Comparison of ENCODE assay signal across 8 mouse cellular contexts in the genomic region with DNA sequence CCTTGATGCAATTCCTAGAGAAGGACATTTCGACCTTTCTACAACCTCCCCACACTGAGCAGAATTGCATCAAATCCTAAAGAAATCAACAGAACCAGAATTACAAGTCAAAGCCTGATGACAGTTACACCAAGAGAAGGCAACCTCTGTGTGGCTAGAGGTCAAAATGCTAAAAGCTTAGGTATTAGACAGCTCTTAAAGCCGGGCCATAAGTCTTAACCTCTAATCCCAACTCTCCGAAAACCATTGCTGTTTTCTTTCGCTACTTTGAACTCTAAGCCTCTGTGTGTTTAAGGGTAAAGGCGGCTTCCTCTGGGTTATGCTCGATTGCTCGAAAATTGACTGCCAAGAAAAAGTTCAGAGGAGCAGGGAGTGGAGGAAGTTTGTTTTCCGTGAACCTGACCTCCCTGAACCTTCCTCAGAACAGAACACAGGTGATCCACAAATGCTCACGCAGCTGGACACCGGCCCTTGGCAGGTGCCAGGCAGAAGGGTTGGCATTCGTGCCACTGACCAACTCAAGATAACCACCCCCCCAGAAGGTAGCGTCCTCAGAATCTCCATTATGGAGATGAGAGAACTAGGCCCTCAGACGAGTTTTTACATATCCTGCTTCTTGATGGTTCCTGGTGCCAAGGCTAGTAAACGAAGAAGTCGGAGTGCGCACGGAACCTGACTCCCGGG. TPM values are rescaled to one million over a fixed set of nuclear protein-coding genes. Genes with fewer than 3 reads are reported as not detected.
DNase-seq lines count a peak whose midpoint lies in the region; ATAC-seq and TF ChIP-seq lines count a peak whose summit lies in the region.

No protein-coding gene starts in this region.

- H3K9ac ChIP-seq in heart, embryonic 13.5 days: peak overlapping the region; percentile 87
- peak overlapping the region; percentile 69 for H3K9ac ChIP-seq in forebrain, embryonic 11.5 days (ENCODE audit: low read length)
- peak overlapping the region; percentile 66; the same call in 1 of the 2 replicates for H3K9ac ChIP-seq in neural tube, embryonic 14.5 days (replicated peaks; ENCODE audit: low read depth, low read length)

- peaks cover 4% of the 10 kb centered on the region; the same call in 1 of the 2 replicates for H3K36me3 ChIP-seq in heart, embryonic 13.5 days
- H3K36me3 ChIP-seq in E14TG2a.4 (ENCODE audit: insufficient read depth, low read length): peaks cover 6% of the 10 kb centered on the region
- H3K36me3 ChIP-seq in forebrain, embryonic 11.5 days (ENCODE audit: control insufficient read depth, insufficient read depth, low read length): no peaks in the 10 kb centered on the region
- peaks cover under 1% of the 10 kb centered on the region; the same call in 1 of the 2 replicates for H3K36me3 ChIP-seq in limb, embryonic 10.5 days
- no peaks in the 10 kb centered on the region for H3K36me3 ChIP-seq in neural tube, embryonic 14.5 days (ENCODE audit: control insufficient read depth, insufficient read depth, low read length)

- DNase-seq in heart, adult 9 months (ENCODE audit: low spot score in 2 of 2): no peak
- DNase-seq in forebrain, embryonic 11.5 days (ENCODE audit: low spot score): no peak
- no peak for DNase-seq in limb, embryonic 10.5 days (ENCODE audit: low spot score)
- no peak for DNase-seq in layer of hippocampus, adult 11-12 months (ENCODE audit: low spot score)
- no peak for DNase-seq in urinary bladder, postnatal 4 days (ENCODE audit: low spot score in 2 of 2)

- H3K27ac ChIP-seq in heart, embryonic 13.5 days (replicated peaks): peak overlapping the region; percentile 97
- H3K27ac ChIP-seq in forebrain, embryonic 11.5 days (ENCODE audit: low read depth, low read length): no peak overlapping the region
- H3K27ac ChIP-seq in limb, embryonic 10.5 days: peak overlapping the region; percentile 92
- H3K27ac ChIP-seq in neural tube, embryonic 14.5 days (ENCODE audit: low read depth, low read length): no peak overlapping the region

- peak overlapping the region; percentile 69 for H3K4me3 ChIP-seq in heart, embryonic 13.5 days
- H3K4me3 ChIP-seq in E14TG2a.4 (replicated peaks; ENCODE audit: low read length): peak overlapping the region; percentile 84
- H3K4me3 ChIP-seq in forebrain, embryonic 11.5 days (ENCODE audit: low read depth, low read length): peak overlapping the region; percentile 56
- peak overlapping the region; percentile 72 for H3K4me3 ChIP-seq in limb, embryonic 10.5 days
- H3K4me3 ChIP-seq in neural tube, embryonic 14.5 days (ENCODE audit: low read depth, low read length): peak overlapping the region; percentile 52

- H3K27me3 ChIP-seq in heart, embryonic 13.5 days (replicated peaks): no peaks in the 10 kb centered on the region
- no peaks in the 10 kb centered on the region for H3K27me3 ChIP-seq in E14TG2a.4 (ENCODE audit: insufficient read depth, low read length)
- no peaks in the 10 kb centered on the region; the same call in 1 of the 2 replicates for H3K27me3 ChIP-seq in forebrain, embryonic 11.5 days (ENCODE audit: control insufficient read depth, insufficient read depth, low read length)
- H3K27me3 ChIP-seq in limb, embryonic 10.5 days (ENCODE audit: low read depth, poor library complexity, severe bottlenecking): peaks cover 85% of the 10 kb centered on the region
- H3K27me3 ChIP-seq in neural tube, embryonic 14.5 days (ENCODE audit: control insufficient read depth, insufficient read depth, low read length): no peaks in the 10 kb centered on the region

- peak overlapping the region; percentile 74 for H3K4me2 ChIP-seq in heart, embryonic 13.5 days
- peak overlapping the region; percentile 62 for H3K4me2 ChIP-seq in forebrain, embryonic 11.5 days (ENCODE audit: low read depth, low read length, severe bottlenecking)
- H3K4me2 ChIP-seq in neural tube, embryonic 14.5 days (ENCODE audit: low read depth, low read length): peak overlapping the region; percentile 61

- no peaks in the 10 kb centered on the region for H3K9me3 ChIP-seq in heart, embryonic 13.5 days
- no peaks in the 10 kb centered on the region for H3K9me3 ChIP-seq in E14TG2a.4 (ENCODE audit: low read length)
- no peaks in the 10 kb centered on the region for H3K9me3 ChIP-seq in forebrain, embryonic 11.5 days (ENCODE audit: control insufficient read depth, low read length)
- H3K9me3 ChIP-seq in limb, embryonic 10.5 days (replicated peaks): no peaks in the 10 kb centered on the region
- no peaks in the 10 kb centered on the region for H3K9me3 ChIP-seq in neural tube, embryonic 14.5 days (ENCODE audit: control insufficient read depth, low read length)

- no peak for ATAC-seq in heart, embryonic 13.5 days (ENCODE audit: extremely low read depth, insufficient number of reproducible peaks, low FRiP score, low TSS enrichment)
- ATAC-seq in forebrain, embryonic 11.5 days (replicated peaks; ENCODE audit: low FRiP score): no peak; the same call in 1 of the 2 replicates
- ATAC-seq in neural tube, embryonic 14.5 days (ENCODE audit: low read depth): peak; percentile 3; the same call in 1 of the 2 replicates

- peaks cover 21% of the 10 kb centered on the region for H3K4me1 ChIP-seq in heart, embryonic 13.5 days
- peaks cover 30% of the 10 kb centered on the region for H3K4me1 ChIP-seq in E14TG2a.4 (replicated peaks; ENCODE audit: low read depth, low read length)
- H3K4me1 ChIP-seq in forebrain, embryonic 11.5 days (replicated peaks; ENCODE audit: control insufficient read depth, insufficient read depth, low read length): 0 out of 2 replicates have a peak, but pooled peaks cover 3% of the 10 kb centered on the region
- H3K4me1 ChIP-seq in limb, embryonic 10.5 days: 0 out of 2 replicates have a peak, but pooled peaks cover 2% of the 10 kb centered on the region
- H3K4me1 ChIP-seq in neural tube, embryonic 14.5 days (ENCODE audit: control insufficient read depth, insufficient read depth, low read length): 0 out of 2 replicates have a peak, but pooled peaks cover 2% of the 10 kb centered on the region

- WGBS in heart, embryonic 13.5 days: 25% methylated on average over 18 of the region's 18 CpGs
- 31% methylated on average over 18 of the region's 18 CpGs for WGBS in forebrain, embryonic 11.5 days
- WGBS in limb, embryonic 10.5 days: 14% methylated on average over 18 of the region's 18 CpGs
- WGBS in neural tube, embryonic 14.5 days: 20% methylated on average over 18 of the region's 18 CpGs

- TF ChIP-seq CTCF in E14TG2a.4 (conservative IDR thresholded peaks at IDR 0.05; ENCODE audit: low read length): no peak

RNA-seq across cellular contexts. Expression of a gene that starts 0.9 kb away (rescaled TPM):
- 224 and 245 TPM in 2 replicates for polyA plus RNA-seq in heart, embryonic 13.5 days (2015; fragmentation: Nextera tagmentation; extraction: Ambion mirVana)
- 120 TPM in 2 replicates for polyA plus RNA-seq in forebrain, embryonic 11.5 days (2014; fragmentation: Nextera tagmentation; extraction: Ambion mirVana)
- 81.6 and 93.9 TPM in 2 replicates for polyA plus RNA-seq in limb, embryonic 10.5 days (2016; fragmentation: Nextera tagmentation; extraction: Ambion mirVana)
- 153 and 154 TPM in 2 replicates for polyA plus RNA-seq in neural tube, embryonic 14.5 days (2014; fragmentation: Nextera tagmentation; extraction: Ambion mirVana)

Comparison
In these comparisons a context has a peak if more than half of its experiments do, and no peak if none do; other contexts are left out.
1. H3K27ac ChIP-seq: peak in heart, embryonic 13.5 days (single experiment) and limb, embryonic 10.5 days (single experiment); none in forebrain, embryonic 11.5 days (single experiment) and neural tube, embryonic 14.5 days (single experiment).
2. Peak in every context shown above with its lines, with median percentiles within 50 percentile points of each other: H3K4me2 ChIP-seq, H3K4me3 ChIP-seq and H3K9ac ChIP-seq.